ENCODE assay signal across 12 mouse cellular contexts in genomic region chr9:30618181-30618580, GRCm38 (mm10).
"Had no signal": no experiment of that assay in that cellular context is flagged by ENCODE, and none has a peak within 500 bp of the region (broad histone marks: within the 10 kb centered on the region; RNA-seq: fewer than 3 reads in every experiment).

No protein-coding gene starts in this region.

- DNase-seq: gastrocnemius, postnatal 14 days; gastrocnemius, postnatal 36 days; heart, adult 18-20 months; heart, postnatal 10 days; kidney, adult 11 months; kidney, adult 2 months; kidney, adult 9 months; kidney, postnatal 14 days; kidney, postnatal 36 days; layer of hippocampus, adult 9-11 months; layer of hippocampus, postnatal 36 days; left cerebral cortex, postnatal 4 days had no signal
